Mouse (Mus musculus) layer of hippocampus, adult 9-11 months (tissue): ENCODE data around the gene Lemd2.
"Not testable (repeated sequence)": the region's sequence is repeated elsewhere in the genome, so short reads cannot be mapped to it uniquely, and the experiment has no call there.

Source experiments
- DNase-seq: peaks from one replicate; pipeline ENCODE4 v3.0.0; 2022

Lemd2 gene

GRCm38 (mm10) chr17:27204075-27204909 lies at the start of gene Lemd2:
Gene Lemd2, minus strand, starts transcription at chr17:27204469.
- peak; percentile 95 for DNase-seq

- DNase-seq = no peak
These were observed 46.9 kb upstream of the Lemd2 start for GRCm38 (mm10) chr17:27251150-27251549.

- DNase-seq = no peak
These were observed 46.2 kb upstream of the Lemd2 start for GRCm38 (mm10) chr17:27250461-27250860.

GRCm38 (mm10) chr17:27249073-27249472 lies 44.8 kb upstream of the Lemd2 start:
- DNase-seq = no peak

GRCm38 (mm10) chr17:27247680-27248386 lies 43.6 kb upstream of the Lemd2 start:
- no peak for DNase-seq

- DNase-seq = no peak
These were observed 41.6 kb upstream of the Lemd2 start for GRCm38 (mm10) chr17:27245851-27246381.

GRCm38 (mm10) chr17:27244912-27245311 lies 40.6 kb upstream of the Lemd2 start:
- no peak for DNase-seq

GRCm38 (mm10) chr17:27242194-27243189 lies 38.2 kb upstream of the Lemd2 start:
- peak; percentile 82 for DNase-seq

GRCm38 (mm10) chr17:27240556-27241457 lies 36.5 kb upstream of the Lemd2 start:
- peak; percentile 52 for DNase-seq

GRCm38 (mm10) chr17:27239941-27240340 lies 35.7 kb upstream of the Lemd2 start:
- DNase-seq = no peak

GRCm38 (mm10) chr17:27238637-27239036 lies 34.4 kb upstream of the Lemd2 start:
- no peak for DNase-seq

GRCm38 (mm10) chr17:27237731-27238130 lies 33.5 kb upstream of the Lemd2 start:
- no peak for DNase-seq

- no peak for DNase-seq
These were observed 29.0 kb upstream of the Lemd2 start for GRCm38 (mm10) chr17:27233298-27233697.

GRCm38 (mm10) chr17:27232176-27232575 lies 27.9 kb upstream of the Lemd2 start:
- no peak for DNase-seq

- DNase-seq = not testable (repeated sequence)
These were observed 27.3 kb upstream of the Lemd2 start for GRCm38 (mm10) chr17:27231586-27231985.

GRCm38 (mm10) chr17:27231146-27231503 lies 26.9 kb upstream of the Lemd2 start:
- DNase-seq = peak; percentile 64

GRCm38 (mm10) chr17:27230455-27231145 lies 26.3 kb upstream of the Lemd2 start:
- no peak for DNase-seq

GRCm38 (mm10) chr17:27229710-27230454 lies 25.6 kb upstream of the Lemd2 start:
- no peak for DNase-seq

- DNase-seq = no peak
These were observed 24.1 kb upstream of the Lemd2 start for GRCm38 (mm10) chr17:27228216-27228915.

GRCm38 (mm10) chr17:27227258-27227657 lies 23.0 kb upstream of the Lemd2 start:
- no peak for DNase-seq
